Mouse (Mus musculus) lung, embryonic 16.5 days (tissue): ENCODE measurements around the gene Thnsl1. TPM values are rescaled to one million over a fixed set of nuclear protein-coding genes. Genes with fewer than 3 reads are reported as not detected.
A peak's percentile ranks its signal among the peaks of the same experiment; 100 is the strongest.
"Not testable (repeated sequence)": the region's sequence is repeated elsewhere in the genome, so short reads cannot be mapped to it uniquely, and the experiment has no call there.

Source experiments
- ATAC-seq: fragments of 200-750 bp; cut with Nextera tagmentation; 2 replicates; pipeline ENCODE4 v1.8.0; 2017; ENCODE audit warnings: low read depth, mild to moderate bottlenecking, moderate library complexity
- H3K27ac ChIP-seq: fragments of 300-500 bp; sonication (generic); 2 replicates; pipeline ENCODE4 v1.5.1; 2014; ENCODE audit warnings: mild to moderate bottlenecking, control low read depth, low read length
- H3K27me3 ChIP-seq: fragments of 300-500 bp; sonication (generic); 2 replicates; pipeline ENCODE4 v1.6.1; 2014; ENCODE audit warnings: low read depth, low read length, mixed read lengths; ENCODE audit not compliant: control insufficient read depth, insufficient read depth
- H3K36me3 ChIP-seq: fragments of 300-500 bp; sonication (generic); 2 replicates; pipeline ENCODE4 v1.6.1; 2014; ENCODE audit warnings: low read length; ENCODE audit not compliant: control insufficient read depth, insufficient read depth
- H3K4me1 ChIP-seq: fragments of 300-500 bp; sonication (generic); replicated peaks from 2 replicates; pipeline ENCODE4 v1.6.1; 2014; ENCODE audit warnings: low read length, mixed read lengths; ENCODE audit not compliant: control insufficient read depth, insufficient read depth
- H3K4me2 ChIP-seq: fragments of 300-500 bp; sonication (generic); 2 replicates; pipeline ENCODE4 v1.6.1; 2014; ENCODE audit warnings: low read depth, low read length, control low read depth
- H3K4me3 ChIP-seq: fragments of 300-500 bp; sonication (generic); 2 replicates; pipeline ENCODE4 v1.5.1; 2014; ENCODE audit warnings: mild to moderate bottlenecking, low read length, control low read depth
- H3K9ac ChIP-seq: fragments of 300-500 bp; sonication (generic); 2 replicates; pipeline ENCODE4 v1.6.1; 2014; ENCODE audit warnings: low read length, control low read depth
- H3K9me3 ChIP-seq: fragments of 300-500 bp; sonication (generic); 2 replicates; pipeline ENCODE4 v1.6.1; 2016; ENCODE audit warnings: low read length; ENCODE audit not compliant: control insufficient read depth
- WGBS: fragments of 180-500 bp; shearing (Covaris S2); extraction: QIAGEN DNeasy Blood & Tissue Kit; methylation state at CpG from one replicate; pipeline ENCODE4 v1.1.7; 2014; 5-methylcytosine and 5-hydroxymethylcytosine counted together
- polyA plus RNA-seq: library from polyadenylated mRNA; unstranded; fragments of >200 nt; fragmentation: Nextera tagmentation; extraction: Ambion mirVana; gene quantifications from 2 replicates; pipeline ENCODE4 v1.2.1, GENCODE M21; 2015

The Thnsl1 gene
- polyA plus RNA-seq, 1 experiment from 2014 or later: 6.9 TPM

DNA sequence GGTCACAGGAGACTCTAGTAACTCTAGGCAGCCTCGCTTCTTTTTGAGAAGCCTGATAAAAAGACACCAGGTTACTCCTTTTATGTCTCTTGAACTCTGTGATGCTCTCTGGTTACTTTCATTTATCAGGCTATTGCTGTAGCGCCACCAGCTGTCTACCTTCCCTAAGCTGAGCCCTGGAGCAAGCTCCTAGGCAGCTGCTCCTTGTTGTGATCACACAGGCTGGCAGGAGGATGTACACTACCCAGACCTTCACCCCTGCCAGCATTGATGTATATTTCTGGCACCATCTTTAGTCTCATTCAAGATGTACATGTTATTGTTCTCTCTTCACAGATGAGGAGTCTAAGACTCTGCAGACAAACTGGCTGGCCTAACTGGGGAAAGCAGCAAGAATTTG lies 24.8 kb downstream of the Thnsl1 start:
- Histone ChIP-seq H3K9me3 (no peaks in the 10 kb centered on the region), H3K4me1 (0 out of 2 replicates have a peak, but pooled peaks cover 2% of the 10 kb centered on the region), H3K4me3 (no peak overlapping the region), H3K4me2 (no peak overlapping the region), H3K36me3 (no peaks in the 10 kb centered on the region), H3K27ac (no peak overlapping the region), H3K9ac (no peak overlapping the region), H3K27me3 (no peaks in the 10 kb centered on the region)
- ATAC-seq: no peak
- 51% methylated on average over 2 of the region's 2 CpGs for WGBS

- Histone ChIP-seq H3K4me2 (no peak overlapping the region), H3K4me1 (0 out of 2 replicates have a peak, but pooled peaks cover 2% of the 10 kb centered on the region), H3K36me3 (no peaks in the 10 kb centered on the region), H3K27ac (no peak overlapping the region), H3K27me3 (no peaks in the 10 kb centered on the region), H3K4me3 (no peak overlapping the region), H3K9ac (no peak overlapping the region), H3K9me3 (no peaks in the 10 kb centered on the region)
- 54% methylated on average over 3 of the region's 3 CpGs for WGBS
- ATAC-seq: no peak
These were observed 25.6 kb downstream of the Thnsl1 start for GRCm38 (mm10) chr2:21231147-21231546.

GRCm38 (mm10) chr2:21234871-21235648 lies 29.5 kb downstream of the Thnsl1 start:
- peak overlapping the region; percentile 75 for H3K27ac ChIP-seq
- 53% methylated on average over 9 of the region's 9 CpGs for WGBS
- H3K9ac ChIP-seq: no peak overlapping the region
- 0 out of 2 replicates have a peak, but pooled peaks cover 2% of the 10 kb centered on the region for H3K4me1 ChIP-seq
- H3K4me2 ChIP-seq: no peak overlapping the region
- no peaks in the 10 kb centered on the region for H3K27me3 ChIP-seq
- H3K36me3 ChIP-seq: no peaks in the 10 kb centered on the region
- ATAC-seq: peak; percentile 92
- H3K9me3 ChIP-seq: no peaks in the 10 kb centered on the region
- H3K4me3 ChIP-seq: no peak overlapping the region

GRCm38 (mm10) chr2:21235844-21236386 lies 30.4 kb downstream of the Thnsl1 start:
- Histone ChIP-seq H3K4me2 (no peak overlapping the region), H3K27me3 (no peaks in the 10 kb centered on the region), H3K4me1 (0 out of 2 replicates have a peak, but pooled peaks cover 2% of the 10 kb centered on the region), H3K9ac (no peak overlapping the region), H3K27ac (no peak overlapping the region), H3K9me3 (no peaks in the 10 kb centered on the region), H3K36me3 (no peaks in the 10 kb centered on the region), H3K4me3 (no peak overlapping the region)
- no peak for ATAC-seq
- 64% methylated on average over 4 of the region's 4 CpGs for WGBS

DNA sequence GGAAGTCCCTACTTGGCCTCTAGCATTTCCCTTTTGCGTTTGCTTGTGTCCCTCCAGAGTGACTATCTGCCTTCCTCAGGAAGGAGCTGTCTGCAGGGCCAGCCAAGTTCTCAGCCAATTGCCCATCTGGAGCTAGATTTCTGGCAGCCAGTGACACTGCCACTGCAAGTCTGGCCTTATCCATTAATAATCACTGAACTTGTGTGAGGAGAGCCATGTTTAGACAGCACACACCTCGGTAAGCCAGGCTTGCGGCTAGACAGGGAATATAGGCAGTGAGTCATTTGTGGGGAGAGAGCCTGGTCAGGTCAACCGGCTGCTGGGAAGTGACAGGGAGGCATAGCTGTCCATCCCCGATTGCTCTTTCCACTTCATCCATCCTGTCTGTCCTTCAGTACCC lies 31.3 kb downstream of the Thnsl1 start:
- H3K27ac ChIP-seq: no peak overlapping the region
- H3K36me3 ChIP-seq: no peaks in the 10 kb centered on the region
- no peak overlapping the region for H3K4me2 ChIP-seq
- no peak overlapping the region for H3K4me3 ChIP-seq
- H3K9me3 ChIP-seq: no peaks in the 10 kb centered on the region
- H3K27me3 ChIP-seq: no peaks in the 10 kb centered on the region
- 0 out of 2 replicates have a peak, but pooled peaks have one; percentile 12 for ATAC-seq
- WGBS: 23% methylated on average over 5 of the region's 5 CpGs
- 0 out of 2 replicates have a peak, but pooled peaks cover 2% of the 10 kb centered on the region for H3K4me1 ChIP-seq
- no peak overlapping the region for H3K9ac ChIP-seq

GRCm38 (mm10) chr2:21244104-21244503 lies 38.6 kb downstream of the Thnsl1 start:
- H3K4me2 ChIP-seq, H3K4me3 ChIP-seq, ATAC-seq, H3K36me3 ChIP-seq, H3K27ac ChIP-seq, H3K9ac ChIP-seq, H3K27me3 ChIP-seq, H3K4me1 ChIP-seq, H3K9me3 ChIP-seq: not testable (repeated sequence)
- 36% methylated on average over 2 of the region's 6 CpGs for WGBS

DNA sequence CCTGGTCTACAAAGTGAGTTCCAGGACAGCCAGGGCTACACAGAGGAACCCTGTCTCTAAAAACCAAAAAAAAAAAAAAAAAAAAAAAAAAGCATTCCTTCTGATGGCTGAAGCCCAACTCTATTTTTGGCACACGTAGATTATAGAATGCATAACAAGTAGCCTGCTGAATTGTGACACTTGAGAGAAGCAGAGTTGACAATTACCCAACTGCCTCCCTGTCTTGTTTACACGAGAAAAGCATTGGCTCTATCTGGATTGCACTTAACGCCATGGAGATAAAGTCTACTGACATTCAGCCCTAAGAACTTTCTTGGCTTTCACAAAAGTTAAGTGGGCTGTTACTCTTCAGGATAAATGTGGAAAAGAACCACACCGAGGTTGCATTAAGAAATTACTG lies 39.5 kb downstream of the Thnsl1 start:
- H3K27ac ChIP-seq: 0 out of 2 replicates have a peak overlapping the region, but pooled peaks have one; percentile 2
- H3K9ac ChIP-seq: no peak overlapping the region
- no peaks in the 10 kb centered on the region for H3K9me3 ChIP-seq
- no peak overlapping the region for H3K4me3 ChIP-seq
- no peaks in the 10 kb centered on the region for H3K4me1 ChIP-seq
- H3K36me3 ChIP-seq: no peaks in the 10 kb centered on the region
- H3K4me2 ChIP-seq: no peak overlapping the region
- H3K27me3 ChIP-seq: no peaks in the 10 kb centered on the region
- WGBS: 33% methylated on average over 4 of the region's 4 CpGs
- no peak for ATAC-seq

GRCm38 (mm10) chr2:21245477-21246102 lies 40.1 kb downstream of the Thnsl1 start:
- Histone ChIP-seq H3K4me3 (no peak overlapping the region), H3K36me3 (no peaks in the 10 kb centered on the region), H3K9ac (no peak overlapping the region), H3K9me3 (no peaks in the 10 kb centered on the region), H3K27me3 (no peaks in the 10 kb centered on the region), H3K4me1 (no peaks in the 10 kb centered on the region), H3K4me2 (no peak overlapping the region), H3K27ac (no peak overlapping the region)
- peak; percentile 49; the same call in 1 of the 2 replicates for ATAC-seq
- 67% methylated on average over 2 of the region's 2 CpGs for WGBS

GRCm38 (mm10) chr2:21253644-21254043 lies 48.1 kb downstream of the Thnsl1 start:
- no peaks in the 10 kb centered on the region for H3K36me3 ChIP-seq
- H3K27me3 ChIP-seq: no peaks in the 10 kb centered on the region
- no peak overlapping the region for H3K27ac ChIP-seq
- no peak overlapping the region for H3K9ac ChIP-seq
- no peak for ATAC-seq
- H3K4me1 ChIP-seq: 0 out of 2 replicates have a peak, but pooled peaks cover under 1% of the 10 kb centered on the region
- WGBS: 54% methylated on average over 3 of the region's 3 CpGs
- no peak overlapping the region for H3K4me3 ChIP-seq
- no peak overlapping the region for H3K4me2 ChIP-seq
- no peaks in the 10 kb centered on the region for H3K9me3 ChIP-seq
